Mouse (Mus musculus) heart, postnatal 0 days (tissue): ENCODE data around the gene Slc35f3. TPM values are rescaled to one million over a fixed set of nuclear protein-coding genes. Genes with fewer than 3 reads are reported as not detected.

Experiments used
- ATAC-seq: fragments of 200-750 bp; cut with Nextera tagmentation; 2 replicates; pipeline ENCODE4 v1.8.0; 2017; ENCODE audit warnings: low read depth, moderate number of reproducible peaks, moderate library complexity; ENCODE audit not compliant: insufficient read depth
- DNase-seq: peaks from one replicate; pipeline ENCODE4 v3.0.0-alpha.2; 2016; ENCODE audit warnings: low spot score
- H3K27ac ChIP-seq: fragments of 300-500 bp; sonication (generic); 2 replicates; pipeline ENCODE4 v1.5.1; 2014; ENCODE audit warnings: low read depth, mild to moderate bottlenecking
- H3K27me3 ChIP-seq: fragments of 300-500 bp; sonication (generic); 2 replicates; pipeline ENCODE4 v1.6.1; 2014; ENCODE audit warnings: low read length, mixed read lengths; ENCODE audit not compliant: control insufficient read depth, insufficient read depth
- H3K36me3 ChIP-seq: fragments of 300-500 bp; sonication (generic); replicated peaks from 2 replicates; pipeline ENCODE4 v1.6.1; 2014; ENCODE audit warnings: low read length, mixed read lengths; ENCODE audit not compliant: control insufficient read depth, insufficient read depth
- H3K4me1 ChIP-seq: fragments of 300-500 bp; sonication (generic); 2 replicates; pipeline ENCODE4 v1.6.1; 2014; ENCODE audit warnings: antibody characterized with exemption; ENCODE audit not compliant: control insufficient read depth, insufficient read depth
- H3K4me2 ChIP-seq: fragments of 300-500 bp; sonication (generic); 2 replicates; pipeline ENCODE4 v1.6.1; 2014; ENCODE audit warnings: low read depth, mild to moderate bottlenecking, low read length, moderate library complexity
- H3K4me3 ChIP-seq: fragments of 300-500 bp; sonication (generic); 2 replicates; pipeline ENCODE4 v1.5.1; 2014; ENCODE audit warnings: low read depth, low read length
- H3K9ac ChIP-seq: fragments of 300-500 bp; sonication (generic); replicated peaks from 2 replicates; pipeline ENCODE4 v1.6.1; 2014; ENCODE audit warnings: low read depth, low read length, mixed read lengths
- H3K9me3 ChIP-seq: fragments of 300-500 bp; sonication (generic); replicated peaks from 2 replicates; pipeline ENCODE4 v1.6.1; 2016; ENCODE audit warnings: low read length; ENCODE audit not compliant: control insufficient read depth
- CTCF ChIP-seq: IDR thresholded peaks from 2 replicates; pipeline ENCODE4 v1.5.1; 2016; ENCODE audit warnings: antibody characterized with exemption, control low read depth, low read depth
- EP300 ChIP-seq: IDR thresholded peaks from 2 replicates; pipeline ENCODE4 v1.6.1; 2016; ENCODE audit warnings: antibody characterized with exemption, low read depth
- WGBS: fragments of 180-500 bp; shearing (Covaris S2); extraction: QIAGEN DNeasy Blood & Tissue Kit; methylation state at CpG from one replicate; pipeline ENCODE4 v1.1.7; 2014; 5-methylcytosine and 5-hydroxymethylcytosine counted together
- polyA plus RNA-seq: library from polyadenylated mRNA; unstranded; fragments of >200 nt; fragmentation: Nextera tagmentation; extraction: Ambion mirVana; gene quantifications from 2 replicates; pipeline ENCODE4 v1.2.1, GENCODE M21; 2015
- total RNA-seq: library from RNA; depleted of rRNA; stranded (reverse); fragments of >200 nt; gene quantifications from 2 replicates; pipeline ENCODE4 v1.2.3, GENCODE M21; 2014; ENCODE audit warnings: low replicate concordance

The Slc35f3 gene
- total and polyA plus RNA-seq, 2 experiments from 2014 or later, result not detected

DNA sequence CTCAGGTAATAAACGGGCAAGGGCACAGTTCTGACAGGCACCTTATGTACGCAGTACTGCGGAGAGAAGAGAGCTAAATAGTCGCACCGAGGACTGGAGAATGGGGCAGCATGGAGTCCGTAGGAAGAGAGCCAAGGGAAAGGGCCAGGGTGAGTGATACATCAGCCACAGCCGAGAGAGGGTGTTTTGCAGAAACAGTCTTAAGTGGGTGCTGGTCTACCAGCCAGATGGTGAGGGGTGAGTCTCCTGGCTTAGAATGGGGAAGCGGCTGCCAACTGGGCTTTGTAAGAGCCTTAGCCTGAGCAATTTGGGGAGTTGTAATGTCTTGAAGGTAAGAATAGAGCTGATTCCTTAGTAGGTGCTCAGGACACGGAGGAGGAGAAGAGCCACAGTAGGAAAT lies 8.8 kb downstream of the Slc35f3 start:
- no peaks in the 10 kb centered on the region for H3K27me3 ChIP-seq
- no peak overlapping the region for H3K9ac ChIP-seq
- WGBS, result 73% methylated on average over 9 of the region's 9 CpGs
- TF ChIP-seq CTCF (no peak), EP300 (no peak)
- no peaks in the 10 kb centered on the region for H3K4me1 ChIP-seq
- no peaks in the 10 kb centered on the region for H3K36me3 ChIP-seq
- H3K9me3 ChIP-seq, result no peaks in the 10 kb centered on the region
- H3K4me2 ChIP-seq, result no peak overlapping the region
- no peak overlapping the region for H3K4me3 ChIP-seq
- H3K27ac ChIP-seq, result no peak overlapping the region
- no peak for DNase-seq
- no peak for ATAC-seq

DNA sequence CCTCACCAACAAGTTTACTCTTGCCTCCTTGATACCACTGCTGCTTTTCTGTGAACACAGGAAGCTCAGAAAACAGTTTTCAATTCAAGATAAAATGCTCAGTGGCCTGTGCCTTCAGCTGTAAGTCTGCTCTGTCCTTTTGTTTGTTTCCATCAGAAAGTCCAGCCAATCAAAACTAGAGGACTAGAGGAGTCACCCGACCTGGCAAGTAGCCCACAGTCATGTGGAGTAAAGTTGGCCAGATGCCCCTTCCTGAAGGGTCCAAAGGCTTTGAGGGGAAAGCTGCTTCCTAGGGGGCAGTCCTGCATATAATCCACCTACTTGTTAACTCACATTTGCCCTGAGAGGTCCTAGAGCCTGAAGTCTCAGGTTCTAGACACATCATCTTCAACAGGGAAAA lies 10.7 kb downstream of the Slc35f3 start:
- 12% methylated on average over 1 of the region's 1 CpGs for WGBS
- H3K27me3 ChIP-seq, result no peaks in the 10 kb centered on the region
- peak overlapping the region; percentile 35 for H3K27ac ChIP-seq
- peak; percentile 79 for ATAC-seq
- H3K4me3 ChIP-seq, result no peak overlapping the region
- no peak for TF ChIP-seq EP300
- TF ChIP-seq CTCF, result no peak
- H3K36me3 ChIP-seq, result no peaks in the 10 kb centered on the region
- H3K9me3 ChIP-seq, result no peaks in the 10 kb centered on the region
- H3K4me2 ChIP-seq, result no peak overlapping the region
- H3K4me1 ChIP-seq, result no peaks in the 10 kb centered on the region
- H3K9ac ChIP-seq, result no peak overlapping the region
- DNase-seq, result peak; percentile 55

DNA sequence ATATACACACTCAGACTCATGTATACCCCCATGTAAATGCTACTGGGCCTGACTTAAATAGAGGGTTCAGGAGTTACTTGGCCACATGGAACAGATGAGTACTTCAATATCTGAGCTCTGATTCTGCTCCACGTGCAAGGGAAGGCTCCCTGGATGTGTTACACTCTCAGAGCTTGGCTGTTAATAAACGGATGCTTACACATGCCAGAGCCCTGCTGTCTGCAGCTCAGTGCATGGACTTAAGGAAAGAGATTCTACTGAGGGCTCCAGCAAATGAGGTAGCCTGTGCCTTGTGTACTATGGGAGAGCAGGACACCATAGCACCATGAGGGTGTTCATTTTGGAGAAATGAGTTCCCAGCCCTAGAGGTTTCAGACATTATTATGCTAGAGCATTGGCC lies 26.6 kb downstream of the Slc35f3 start:
- no peak for DNase-seq
- Histone ChIP-seq H3K27me3 (no peaks in the 10 kb centered on the region), H3K27ac (no peak overlapping the region), H3K4me2 (no peak overlapping the region), H3K9me3 (peaks cover 6% of the 10 kb centered on the region; the same call in 1 of the 2 replicates), H3K4me3 (no peak overlapping the region), H3K36me3 (no peaks in the 10 kb centered on the region), H3K9ac (no peak overlapping the region), H3K4me1 (no peaks in the 10 kb centered on the region)
- 48% methylated on average over 2 of the region's 2 CpGs for WGBS
- TF ChIP-seq CTCF, result no peak
- TF ChIP-seq EP300, result no peak
- ATAC-seq, result no peak

DNA sequence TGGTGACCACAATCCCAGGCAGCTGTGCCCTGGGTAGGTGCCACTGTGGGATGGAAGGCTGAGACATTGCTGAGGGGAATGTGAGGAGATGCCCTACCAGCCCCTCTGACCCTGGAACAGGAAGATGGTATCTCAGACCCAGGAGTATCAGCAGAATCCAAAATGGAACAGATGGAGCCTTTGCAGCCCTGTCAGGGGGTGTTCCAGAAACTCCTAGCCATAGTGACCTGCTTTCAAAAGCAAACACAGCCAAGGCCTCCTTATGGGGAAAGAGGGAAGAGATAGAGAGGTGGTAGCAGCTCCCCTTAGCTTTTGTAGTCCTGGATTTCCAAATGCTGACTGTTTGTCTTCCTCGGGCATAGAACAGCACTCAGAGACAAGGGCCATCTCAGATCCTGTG lies 27.8 kb downstream of the Slc35f3 start:
- WGBS, result 43% methylated on average over 1 of the region's 1 CpGs
- H3K9me3 ChIP-seq, result peaks cover 6% of the 10 kb centered on the region; the same call in 1 of the 2 replicates

DNA sequence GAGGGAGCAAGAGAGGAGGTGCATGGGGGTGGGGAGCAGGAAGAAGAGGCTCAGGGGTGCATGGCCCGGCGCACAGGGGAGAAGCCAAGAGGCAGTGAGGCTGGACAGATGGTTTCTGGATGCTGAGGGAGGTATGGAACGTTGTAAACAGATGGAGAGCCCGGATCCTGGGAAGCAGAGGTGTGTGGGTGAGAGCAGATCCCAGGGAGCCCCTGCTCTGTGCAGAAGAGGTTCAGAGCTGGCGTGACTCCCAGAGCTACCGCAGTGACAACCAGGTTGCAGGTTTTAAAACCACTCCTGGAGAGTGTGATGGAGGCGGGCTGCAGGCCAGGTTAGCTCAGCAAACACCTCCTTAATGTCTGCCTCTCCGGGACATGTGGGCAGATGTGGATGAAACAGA lies 28.4 kb downstream of the Slc35f3 start:
- WGBS, result 66% methylated on average over 8 of the region's 8 CpGs
- Histone ChIP-seq H3K4me1 (no peaks in the 10 kb centered on the region), H3K4me2 (no peak overlapping the region), H3K27ac (no peak overlapping the region), H3K9me3 (peaks cover 6% of the 10 kb centered on the region; the same call in 1 of the 2 replicates), H3K27me3 (no peaks in the 10 kb centered on the region), H3K36me3 (no peaks in the 10 kb centered on the region), H3K9ac (no peak overlapping the region), H3K4me3 (no peak overlapping the region)
- ATAC-seq (no peak), DNase-seq (no peak)
- TF ChIP-seq EP300 (no peak), CTCF (no peak)

More for the DNA sequence above, 27.8 kb downstream of the Slc35f3 start:
- Histone ChIP-seq H3K27ac (no peak overlapping the region), H3K9ac (no peak overlapping the region), H3K4me1 (no peaks in the 10 kb centered on the region), H3K4me2 (no peak overlapping the region), H3K4me3 (no peak overlapping the region), H3K27me3 (no peaks in the 10 kb centered on the region), H3K36me3 (no peaks in the 10 kb centered on the region)
- DNase-seq (no peak), ATAC-seq (no peak)
- TF ChIP-seq CTCF, result no peak

DNA sequence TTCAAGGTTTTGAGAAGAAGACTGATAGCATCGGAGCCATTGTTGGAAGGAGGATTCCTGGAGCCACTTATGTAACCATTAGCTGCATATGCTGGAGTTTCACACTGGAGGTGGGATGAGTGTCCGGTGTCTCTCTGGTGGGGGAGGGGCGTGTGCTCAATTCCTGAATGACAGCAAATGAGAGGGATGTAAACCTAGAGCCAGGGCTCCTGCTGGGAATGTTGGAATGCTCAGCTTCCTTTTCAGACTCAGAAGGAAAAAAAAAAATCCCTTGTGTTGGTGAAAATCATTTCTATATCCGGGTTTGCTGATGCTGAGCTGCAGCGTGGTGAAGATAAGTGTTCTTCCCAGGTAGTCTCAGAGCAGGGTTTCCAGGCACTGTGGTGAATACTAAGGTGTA lies 29.4 kb downstream of the Slc35f3 start:
- H3K27ac ChIP-seq, result no peak overlapping the region
- no peak overlapping the region for H3K4me2 ChIP-seq
- no peaks in the 10 kb centered on the region for H3K4me1 ChIP-seq
- no peak overlapping the region for H3K4me3 ChIP-seq
- DNase-seq (no peak), ATAC-seq (no peak)
- 47% methylated on average over 5 of the region's 5 CpGs for WGBS
- no peaks in the 10 kb centered on the region for H3K27me3 ChIP-seq
- no peaks in the 10 kb centered on the region for H3K36me3 ChIP-seq
- peaks cover 6% of the 10 kb centered on the region; the same call in 1 of the 2 replicates for H3K9me3 ChIP-seq
- TF ChIP-seq CTCF (no peak), EP300 (no peak)
- no peak overlapping the region for H3K9ac ChIP-seq
